Mouse (Mus musculus) liver, adult 2 months (tissue): Measurements from ENCODE around the gene Arpc2.

Experiments used
- CTCF ChIP-seq: fragments of 200-500 bp; IDR thresholded peaks from 2 replicates; pipeline ENCODE4 v1.5.1; 2011; ENCODE audit warnings: low read depth, low read length, control low read depth
- POLR2A ChIP-seq: fragments of 200-500 bp; IDR thresholded peaks from 2 replicates; pipeline ENCODE4 v1.6.1; 2011; ENCODE audit warnings: low read length, control low read depth; ENCODE audit not compliant: insufficient read depth; ENCODE audit errors: extremely low read depth

DNA sequence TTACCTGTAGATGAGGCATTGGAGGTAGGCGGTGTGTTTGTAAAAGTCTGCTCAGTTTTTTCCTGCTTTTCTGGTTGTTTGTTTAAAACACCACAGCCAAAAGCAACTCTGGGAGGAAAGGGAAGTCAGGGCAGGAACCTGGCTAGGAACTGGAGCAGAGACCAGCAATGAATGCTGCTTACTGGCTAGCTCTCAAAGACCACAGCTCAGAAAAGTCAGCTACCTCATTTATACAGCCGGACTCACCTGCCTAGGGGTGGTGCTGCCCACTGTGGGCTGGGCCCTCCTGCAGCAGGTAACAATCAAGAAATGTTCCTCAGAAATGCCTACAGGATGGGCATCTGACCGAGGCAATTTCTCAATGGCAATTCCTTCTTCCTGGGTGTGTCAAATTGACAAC, 78.9 kb downstream of the Arpc2 start:
- TF ChIP-seq CTCF (no peak), POLR2A (no peak)
